Mouse (Mus musculus): ENCODE data around the gene Klk13. TPM values are rescaled to one million over a fixed set of nuclear protein-coding genes. Genes with fewer than 3 reads are reported as not detected.

Klk13 gene
- polyA plus RNA-seq, 1 experiment from 2014 or later, result not detected

- Histone ChIP-seq H3K27ac (replicated peaks) (no peak overlapping the region), H3K4me2 (replicated peaks) (no peak overlapping the region), H3K27me3 (no peaks in the 10 kb centered on the region), H3K9me3 (no peaks in the 10 kb centered on the region), H3K4me3 (no peak overlapping the region), H3K36me3 (no peaks in the 10 kb centered on the region), H3K9ac (replicated peaks) (no peak overlapping the region), H3K4me1 (no peaks in the 10 kb centered on the region)
- ATAC-seq (replicated peaks), result no peak
- WGBS, result 46% methylated on average over 6 of the region's 6 CpGs
Observed at GRCm38 (mm10) chr7:43774802-43775201, 62.4 kb downstream of the Klk13 start.

- no peaks in the 10 kb centered on the region for H3K36me3 ChIP-seq
- ATAC-seq (replicated peaks), result no peak
- no peaks in the 10 kb centered on the region for H3K9me3 ChIP-seq
- 40% methylated on average over 7 of the region's 7 CpGs for WGBS
- H3K4me1 ChIP-seq, result no peaks in the 10 kb centered on the region
- H3K27me3 ChIP-seq, result no peaks in the 10 kb centered on the region
- no peak overlapping the region for H3K4me2 ChIP-seq (replicated peaks)
- no peak overlapping the region for H3K4me3 ChIP-seq
- no peak overlapping the region for H3K9ac ChIP-seq (replicated peaks)
- no peak overlapping the region for H3K27ac ChIP-seq (replicated peaks)
Observed at GRCm38 (mm10) chr7:43775311-43776057, 63.1 kb downstream of the Klk13 start.

- no peak overlapping the region for H3K4me3 ChIP-seq
- no peak overlapping the region for H3K27ac ChIP-seq (replicated peaks)
- no peak overlapping the region for H3K9ac ChIP-seq (replicated peaks)
- no peaks in the 10 kb centered on the region for H3K27me3 ChIP-seq
- H3K4me2 ChIP-seq (replicated peaks), result no peak overlapping the region
- H3K9me3 ChIP-seq, result no peaks in the 10 kb centered on the region
- H3K36me3 ChIP-seq, result no peaks in the 10 kb centered on the region
- ATAC-seq (replicated peaks), result no peak
- H3K4me1 ChIP-seq, result no peaks in the 10 kb centered on the region
- WGBS, result 88% methylated on average over 5 of the region's 5 CpGs
Observed at GRCm38 (mm10) chr7:43776506-43776905, 64.1 kb downstream of the Klk13 start.

Other genes with a start within 250 kb of the Klk13 start
- gene Vsig10l, start 249.4 kb upstream of the Klk13 start, polyA plus RNA-seq (2015; fragmentation: Nextera tagmentation; extraction: Ambion mirVana), result 7.8 and 8.3 TPM in 2 replicates
- gene Iglon5, start 222.5 kb upstream of the Klk13 start, polyA plus RNA-seq (2015; fragmentation: Nextera tagmentation; extraction: Ambion mirVana), result 4.8 and 4.9 TPM in 2 replicates
- not detected in 2 replicates for gene 4931406B18Rik, start 206.6 kb upstream of the Klk13 start, polyA plus RNA-seq (2015; fragmentation: Nextera tagmentation; extraction: Ambion mirVana)
- 0.88 and 1.0 TPM in 2 replicates for gene Cd33, start 168.1 kb upstream of the Klk13 start, polyA plus RNA-seq (2015; fragmentation: Nextera tagmentation; extraction: Ambion mirVana)
- gene Zfp658, start 150.3 kb upstream of the Klk13 start, polyA plus RNA-seq (2015; fragmentation: Nextera tagmentation; extraction: Ambion mirVana), result 11.3 and 11.5 TPM in 2 replicates
- gene Zfp719, start 133.0 kb upstream of the Klk13 start, polyA plus RNA-seq (2015; fragmentation: Nextera tagmentation; extraction: Ambion mirVana), result 15.8 and 17.9 TPM in 2 replicates
- 0.25 and 0.27 TPM in 2 replicates for gene Zfp819, start 105.4 kb upstream of the Klk13 start, polyA plus RNA-seq (2015; fragmentation: Nextera tagmentation; extraction: Ambion mirVana)
- gene Ceacam18, start 77.9 kb upstream of the Klk13 start, polyA plus RNA-seq (2015; fragmentation: Nextera tagmentation; extraction: Ambion mirVana), result not detected in 2 replicates
- gene Siglece, start 52.4 kb upstream of the Klk13 start, polyA plus RNA-seq (2015; fragmentation: Nextera tagmentation; extraction: Ambion mirVana), result 0.13 and 0.18 TPM in 2 replicates
- 29.3 and 31.1 TPM in 2 replicates for gene Ctu1, start 40.6 kb upstream of the Klk13 start, polyA plus RNA-seq (2015; fragmentation: Nextera tagmentation; extraction: Ambion mirVana)
- gene Klk14, start 22.1 kb upstream of the Klk13 start, polyA plus RNA-seq (2015; fragmentation: Nextera tagmentation; extraction: Ambion mirVana), result not detected in 2 replicates
- gene Klk12, start 56.3 kb downstream of the Klk13 start, polyA plus RNA-seq (2015; fragmentation: Nextera tagmentation; extraction: Ambion mirVana), result not detected in 2 replicates
- gene Klk11, start 62.0 kb downstream of the Klk13 start, polyA plus RNA-seq (2015; fragmentation: Nextera tagmentation; extraction: Ambion mirVana), result not detected in 2 replicates
- 0.17 and 0.36 TPM in 2 replicates for gene Klk10, start 68.5 kb downstream of the Klk13 start, polyA plus RNA-seq (2015; fragmentation: Nextera tagmentation; extraction: Ambion mirVana)
- not detected in 2 replicates for gene Klk9, start 79.3 kb downstream of the Klk13 start, polyA plus RNA-seq (2015; fragmentation: Nextera tagmentation; extraction: Ambion mirVana)
- 4.8 and 6.4 TPM in 2 replicates for gene Klk8, start 85.0 kb downstream of the Klk13 start, polyA plus RNA-seq (2015; fragmentation: Nextera tagmentation; extraction: Ambion mirVana)
- gene Klk7, start 98.7 kb downstream of the Klk13 start, polyA plus RNA-seq (2015; fragmentation: Nextera tagmentation; extraction: Ambion mirVana), result not detected in 2 replicates
- not detected in 2 replicates for gene Klk6, start 111.9 kb downstream of the Klk13 start, polyA plus RNA-seq (2015; fragmentation: Nextera tagmentation; extraction: Ambion mirVana)
- gene Klk5, start 129.4 kb downstream of the Klk13 start, polyA plus RNA-seq (2015; fragmentation: Nextera tagmentation; extraction: Ambion mirVana), result not detected in 2 replicates
- 0.24 and 0.59 TPM in 2 replicates for gene Klk4, start 168.6 kb downstream of the Klk13 start, polyA plus RNA-seq (2015; fragmentation: Nextera tagmentation; extraction: Ambion mirVana)
- not detected in 2 replicates for gene Klk15, start 221.2 kb downstream of the Klk13 start, polyA plus RNA-seq (2015; fragmentation: Nextera tagmentation; extraction: Ambion mirVana)
- gene Klk1b8, start 238.1 kb downstream of the Klk13 start, polyA plus RNA-seq (2015; fragmentation: Nextera tagmentation; extraction: Ambion mirVana), result not detected in 2 replicates